Mouse (Mus musculus): ENCODE data around the gene Paxip1. TPM values are rescaled to one million over a fixed set of nuclear protein-coding genes. Genes with fewer than 3 reads are reported as not detected.

Gene Paxip1
- polyA plus RNA-seq, 1 experiment from 2014 or later: 23.9 TPM

DNA sequence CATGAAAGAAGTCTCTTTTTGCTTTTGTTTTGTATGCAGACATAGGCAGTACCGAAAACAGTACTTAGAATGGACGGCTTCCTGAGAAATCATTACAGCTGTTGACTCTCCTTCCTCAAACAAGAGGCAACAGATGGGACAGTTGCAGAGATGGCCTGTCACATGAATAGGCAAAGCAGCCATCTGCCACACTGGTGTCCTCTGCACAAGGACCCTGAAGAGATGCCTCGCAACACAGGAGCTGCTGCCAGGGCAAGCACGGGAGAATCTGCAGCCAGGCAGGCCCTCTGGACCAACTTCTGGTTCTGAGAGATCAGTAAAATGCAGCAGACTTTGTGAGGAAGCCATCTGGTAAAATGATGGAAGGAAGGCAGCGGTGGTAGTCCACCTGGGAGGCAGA lies 23.5 kb downstream of the Paxip1 start:
- Histone ChIP-seq H3K9ac (ENCODE audit: low read length) (no peak overlapping the region), H3K27ac (replicated peaks in 1 of 2; ENCODE audit: control insufficient read depth in 1 of 2, insufficient read depth in 1 of 2, low read depth in 2 of 2, low read length in 2 of 2) (no peak overlapping the region), H3K27me3 (ENCODE audit: control insufficient read depth, insufficient read depth, low read length) (no peaks in the 10 kb centered on the region), H3K4me2 (ENCODE audit: low read length) (no peak overlapping the region), H3K4me1 (ENCODE audit: control insufficient read depth in 2 of 2, insufficient read depth in 2 of 2, low read length in 2 of 2) (peaks cover 4 to 16% of the 10 kb centered on the region in 2 experiments; a peak in 2 of 4 replicates), H3K36me3 (ENCODE audit: control insufficient read depth, insufficient read depth, low read length) (peaks cover 96% of the 10 kb centered on the region), H3K4me3 (ENCODE audit: control insufficient read depth in 1 of 2, insufficient read depth in 1 of 2, low read depth in 1 of 2, low read length in 2 of 2) (no peak overlapping the region), H3K9me3 (ENCODE audit: control insufficient read depth, low read length) (no peaks in the 10 kb centered on the region)
- 91% methylated on average over 5 of the region's 5 CpGs for WGBS
- no peak for ATAC-seq (ENCODE audit: insufficient number of reproducible peaks, insufficient read depth, low FRiP score, low read depth)

DNA sequence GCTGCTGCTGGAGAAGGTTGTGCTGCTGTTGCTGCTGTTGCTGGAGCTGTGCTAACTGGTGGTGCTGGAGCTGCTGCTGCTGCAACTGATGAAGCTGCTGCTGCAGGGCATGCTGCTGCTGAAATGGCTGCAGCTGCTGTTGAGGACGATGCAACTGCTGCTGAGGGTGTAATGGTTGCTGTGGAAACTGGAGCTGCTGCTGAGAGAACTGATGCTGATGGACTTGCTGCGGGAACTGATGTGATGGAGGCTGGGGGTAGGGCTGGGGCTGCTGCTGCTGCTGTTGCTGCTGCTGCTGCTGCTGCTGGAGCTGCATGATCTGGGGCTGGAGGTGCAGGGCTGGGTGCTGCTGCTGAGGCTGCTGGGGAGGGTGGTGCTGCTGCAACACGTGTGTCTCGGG lies 25.7 kb downstream of the Paxip1 start:
- Histone ChIP-seq H3K27ac (replicated peaks in 1 of 2; ENCODE audit: control insufficient read depth in 1 of 2, insufficient read depth in 1 of 2, low read depth in 2 of 2, low read length in 2 of 2) (no peak overlapping the region), H3K4me2 (ENCODE audit: low read length) (no peak overlapping the region), H3K4me3 (ENCODE audit: control insufficient read depth in 1 of 2, insufficient read depth in 1 of 2, low read depth in 1 of 2, low read length in 2 of 2) (no peak overlapping the region), H3K36me3 (ENCODE audit: control insufficient read depth, insufficient read depth, low read length) (peaks cover 96% of the 10 kb centered on the region), H3K4me1 (ENCODE audit: control insufficient read depth in 2 of 2, insufficient read depth in 2 of 2, low read length in 2 of 2) (peaks cover 4 to 16% of the 10 kb centered on the region in 2 experiments; a peak in 2 of 4 replicates), H3K9me3 (ENCODE audit: control insufficient read depth, low read length) (no peaks in the 10 kb centered on the region), H3K27me3 (ENCODE audit: control insufficient read depth, insufficient read depth, low read length) (no peaks in the 10 kb centered on the region), H3K9ac (ENCODE audit: low read length) (no peak overlapping the region)
- ATAC-seq (ENCODE audit: insufficient number of reproducible peaks, insufficient read depth, low FRiP score, low read depth): no peak
- WGBS: 81% methylated on average over 4 of the region's 4 CpGs

DNA sequence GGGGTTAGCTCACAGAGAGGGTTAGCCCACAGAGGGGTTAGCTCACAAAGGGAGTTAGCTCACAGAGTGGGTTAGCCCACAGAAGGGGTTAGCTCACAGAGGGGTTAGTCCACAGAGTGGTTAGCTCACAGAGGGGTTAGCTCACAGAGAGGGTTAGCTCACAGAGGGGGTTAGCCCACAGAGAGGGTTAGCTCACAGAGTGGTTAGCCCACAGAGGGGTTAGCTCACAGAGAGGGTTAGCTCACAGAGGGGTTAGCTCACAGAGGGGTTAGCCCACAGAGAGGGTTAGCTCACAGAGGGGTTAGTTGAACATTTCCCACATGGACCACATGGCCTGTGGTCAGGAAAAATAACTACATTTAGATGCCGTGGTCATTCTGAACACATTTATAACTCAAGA lies 46.5 kb downstream of the Paxip1 start:
- Histone ChIP-seq H3K9ac (ENCODE audit: low read length) (no peak overlapping the region), H3K4me3 (ENCODE audit: control insufficient read depth in 1 of 2, insufficient read depth in 1 of 2, low read depth in 1 of 2, low read length in 2 of 2) (no peak overlapping the region), H3K27ac (replicated peaks in 1 of 2; ENCODE audit: control insufficient read depth in 1 of 2, insufficient read depth in 1 of 2, low read depth in 2 of 2, low read length in 2 of 2) (no peak overlapping the region), H3K27me3 (ENCODE audit: control insufficient read depth, insufficient read depth, low read length) (no peaks in the 10 kb centered on the region), H3K36me3 (ENCODE audit: control insufficient read depth, insufficient read depth, low read length) (peaks cover 89% of the 10 kb centered on the region), H3K9me3 (ENCODE audit: control insufficient read depth, low read length) (peaks cover 3% of the 10 kb centered on the region; the same call in 1 of the 2 replicates), H3K4me1 (ENCODE audit: control insufficient read depth in 2 of 2, insufficient read depth in 2 of 2, low read length in 2 of 2) (no peaks in the 10 kb centered on the region), H3K4me2 (ENCODE audit: low read length) (no peak overlapping the region)
- ATAC-seq (ENCODE audit: insufficient number of reproducible peaks, insufficient read depth, low FRiP score, low read depth): no peak
- WGBS: 91% methylated on average over 1 of the region's 1 CpGs

DNA sequence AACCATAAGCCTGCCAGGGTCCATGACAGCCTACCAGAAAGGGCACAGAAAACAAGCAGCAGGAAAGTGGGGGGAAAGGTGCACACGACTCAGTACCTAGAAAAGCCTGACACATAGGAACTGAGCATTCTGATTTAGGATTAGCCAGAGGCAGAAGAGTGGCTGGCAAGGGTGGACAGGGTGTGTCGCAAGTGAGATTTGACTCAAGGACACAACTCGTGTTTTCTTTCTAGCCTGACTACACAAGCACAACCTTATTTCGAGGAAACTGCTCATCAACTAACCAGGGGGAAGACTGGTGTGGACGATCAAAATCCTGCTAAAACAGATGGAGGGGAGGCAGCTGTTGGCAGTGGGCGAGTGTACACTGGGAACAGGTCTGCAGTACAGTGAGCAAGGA lies 52.3 kb downstream of the Paxip1 start:
- ATAC-seq (ENCODE audit: insufficient number of reproducible peaks, insufficient read depth, low FRiP score, low read depth): no peak
- Histone ChIP-seq H3K27ac (replicated peaks in 1 of 2; ENCODE audit: control insufficient read depth in 1 of 2, insufficient read depth in 1 of 2, low read depth in 2 of 2, low read length in 2 of 2) (no peak overlapping the region), H3K9ac (ENCODE audit: low read length) (no peak overlapping the region), H3K4me3 (ENCODE audit: control insufficient read depth in 1 of 2, insufficient read depth in 1 of 2, low read depth in 1 of 2, low read length in 2 of 2) (no peak overlapping the region), H3K9me3 (ENCODE audit: control insufficient read depth, low read length) (no peaks in the 10 kb centered on the region), H3K4me1 (ENCODE audit: control insufficient read depth in 2 of 2, insufficient read depth in 2 of 2, low read length in 2 of 2) (no peaks in the 10 kb centered on the region), H3K4me2 (ENCODE audit: low read length) (no peak overlapping the region), H3K36me3 (ENCODE audit: control insufficient read depth, insufficient read depth, low read length) (peaks cover 39% of the 10 kb centered on the region), H3K27me3 (ENCODE audit: control insufficient read depth, insufficient read depth, low read length) (no peaks in the 10 kb centered on the region)
- WGBS: 74% methylated on average over 6 of the region's 6 CpGs

DNA sequence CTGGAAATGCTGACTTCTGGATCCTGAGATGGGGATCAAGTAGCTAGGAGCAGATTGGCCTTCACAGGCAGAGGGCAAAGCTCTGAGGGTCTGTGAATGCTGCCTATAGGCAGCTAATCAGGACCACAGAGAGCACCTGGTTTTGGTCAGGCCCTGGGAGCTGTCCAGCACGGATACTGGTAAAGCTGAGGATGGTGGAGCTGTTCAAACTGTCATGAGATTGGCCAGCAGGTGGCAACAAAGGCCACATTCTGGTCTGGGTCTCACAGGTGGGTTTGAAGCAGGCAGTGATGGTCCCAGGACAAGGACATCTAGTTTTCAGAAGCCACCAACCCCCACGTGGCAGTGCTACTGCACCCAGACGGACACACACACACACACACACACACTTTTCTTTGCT lies 54.3 kb downstream of the Paxip1 start:
- Histone ChIP-seq H3K27me3 (ENCODE audit: control insufficient read depth, insufficient read depth, low read length) (no peaks in the 10 kb centered on the region), H3K36me3 (ENCODE audit: control insufficient read depth, insufficient read depth, low read length) (peaks cover 19% of the 10 kb centered on the region), H3K4me3 (ENCODE audit: control insufficient read depth in 1 of 2, insufficient read depth in 1 of 2, low read depth in 1 of 2, low read length in 2 of 2) (no peak overlapping the region), H3K27ac (replicated peaks in 1 of 2; ENCODE audit: control insufficient read depth in 1 of 2, insufficient read depth in 1 of 2, low read depth in 2 of 2, low read length in 2 of 2) (no peak overlapping the region), H3K9ac (ENCODE audit: low read length) (no peak overlapping the region), H3K4me1 (ENCODE audit: control insufficient read depth in 2 of 2, insufficient read depth in 2 of 2, low read length in 2 of 2) (no peaks in the 10 kb centered on the region), H3K9me3 (ENCODE audit: control insufficient read depth, low read length) (no peaks in the 10 kb centered on the region), H3K4me2 (ENCODE audit: low read length) (no peak overlapping the region)
- no peak for ATAC-seq (ENCODE audit: insufficient number of reproducible peaks, insufficient read depth, low FRiP score, low read depth)
- WGBS: 2% methylated on average over 3 of the region's 3 CpGs

DNA sequence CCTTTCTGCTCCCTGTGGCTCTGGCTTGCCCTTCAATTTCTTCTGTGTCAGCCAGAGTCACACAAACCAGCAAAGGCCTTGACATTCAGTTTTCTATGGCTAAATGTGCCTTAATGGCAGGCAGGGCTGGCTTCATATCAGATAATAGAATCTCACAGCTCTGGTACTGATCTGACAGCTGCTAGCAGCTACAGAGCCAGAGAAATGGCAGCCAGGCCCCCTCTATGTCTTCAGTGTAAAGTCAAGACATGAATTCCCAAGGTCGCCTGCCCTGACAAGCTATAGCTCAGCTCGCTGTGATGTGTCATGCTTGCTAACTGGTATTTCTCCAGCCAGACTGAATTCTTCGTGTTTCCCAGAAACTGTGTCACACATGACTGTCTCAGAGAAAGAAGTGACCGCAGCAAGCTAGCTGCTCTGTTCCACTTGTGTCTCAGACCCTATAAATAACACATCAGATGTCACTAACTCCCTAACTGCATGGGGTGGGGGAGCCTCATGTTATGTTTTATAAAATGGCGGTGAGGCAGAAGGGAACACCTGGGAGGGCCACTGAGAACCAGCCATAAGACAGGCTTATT lies 59.1 kb downstream of the Paxip1 start:
- 0 out of 2 replicates have a peak, but pooled peaks cover 4% of the 10 kb centered on the region for H3K9me3 ChIP-seq (ENCODE audit: control insufficient read depth, low read length)
- H3K27ac ChIP-seq (replicated peaks in 1 of 2; ENCODE audit: control insufficient read depth in 1 of 2, insufficient read depth in 1 of 2, low read depth in 2 of 2, low read length in 2 of 2): no peak overlapping the region
- H3K27me3 ChIP-seq (ENCODE audit: control insufficient read depth, insufficient read depth, low read length): no peaks in the 10 kb centered on the region
- no peaks in the 10 kb centered on the region for H3K36me3 ChIP-seq (ENCODE audit: control insufficient read depth, insufficient read depth, low read length)
- no peaks in the 10 kb centered on the region for H3K4me1 ChIP-seq (ENCODE audit: control insufficient read depth in 2 of 2, insufficient read depth in 2 of 2, low read length in 2 of 2)
- ATAC-seq (ENCODE audit: insufficient number of reproducible peaks, insufficient read depth, low FRiP score, low read depth): no peak
- H3K4me2 ChIP-seq (ENCODE audit: low read length): no peak overlapping the region
- H3K4me3 ChIP-seq (ENCODE audit: control insufficient read depth in 1 of 2, insufficient read depth in 1 of 2, low read depth in 1 of 2, low read length in 2 of 2): no peak overlapping the region
- H3K9ac ChIP-seq (ENCODE audit: low read length): no peak overlapping the region
- WGBS: 61% methylated on average over 5 of the region's 5 CpGs

DNA sequence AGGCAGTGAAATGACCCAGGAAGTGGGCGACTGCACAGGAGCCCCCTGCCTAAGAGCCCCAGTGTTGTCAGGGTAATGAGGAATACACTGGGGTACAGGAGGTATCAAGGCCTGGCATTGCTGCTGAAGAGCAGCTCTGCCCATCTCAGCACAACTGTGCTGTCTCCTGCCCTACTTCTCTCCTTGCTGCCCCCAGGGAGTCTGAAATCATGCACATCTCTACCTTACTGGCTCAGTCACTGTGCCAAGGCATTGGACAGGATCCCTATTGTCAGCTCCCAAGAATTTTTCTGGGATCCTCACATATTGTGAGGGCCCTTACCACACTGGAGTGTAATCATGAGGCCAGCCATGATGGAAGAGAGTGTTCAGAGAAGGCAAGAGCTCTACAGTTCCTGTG lies 60.1 kb downstream of the Paxip1 start:
- 54% methylated on average over 1 of the region's 1 CpGs for WGBS
- H3K9me3 ChIP-seq (ENCODE audit: control insufficient read depth, low read length): 0 out of 2 replicates have a peak, but pooled peaks cover 4% of the 10 kb centered on the region
- H3K9ac ChIP-seq (ENCODE audit: low read length): no peak overlapping the region
- H3K4me2 ChIP-seq (ENCODE audit: low read length): no peak overlapping the region
- no peak for ATAC-seq (ENCODE audit: insufficient number of reproducible peaks, insufficient read depth, low FRiP score, low read depth)
- no peaks in the 10 kb centered on the region for H3K27me3 ChIP-seq (ENCODE audit: control insufficient read depth, insufficient read depth, low read length)
- no peak overlapping the region for H3K4me3 ChIP-seq (ENCODE audit: control insufficient read depth in 1 of 2, insufficient read depth in 1 of 2, low read depth in 1 of 2, low read length in 2 of 2)
- no peak overlapping the region for H3K27ac ChIP-seq (replicated peaks in 1 of 2; ENCODE audit: control insufficient read depth in 1 of 2, insufficient read depth in 1 of 2, low read depth in 2 of 2, low read length in 2 of 2)
- no peaks in the 10 kb centered on the region for H3K4me1 ChIP-seq (ENCODE audit: control insufficient read depth in 2 of 2, insufficient read depth in 2 of 2, low read length in 2 of 2)
- no peaks in the 10 kb centered on the region for H3K36me3 ChIP-seq (ENCODE audit: control insufficient read depth, insufficient read depth, low read length)

DNA sequence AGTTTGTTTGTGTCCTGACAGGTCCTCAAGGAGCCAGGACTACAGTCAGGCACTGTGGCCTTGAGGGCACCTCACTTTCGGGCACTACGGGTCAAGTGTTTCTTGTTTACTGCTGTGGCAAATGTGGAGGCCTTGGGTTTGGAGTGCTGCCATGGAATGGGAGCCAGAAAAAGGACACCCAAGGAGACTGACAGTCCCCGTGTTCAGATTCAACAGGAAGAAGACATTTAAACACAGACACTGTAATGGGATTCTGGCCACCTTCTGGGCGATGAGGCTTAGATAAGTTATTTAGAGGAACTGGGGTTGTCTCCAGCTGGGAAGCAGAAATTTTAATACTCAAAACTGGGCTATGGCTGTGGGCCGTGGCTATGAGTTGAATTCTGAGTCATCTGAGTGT lies 60.8 kb downstream of the Paxip1 start:
- Histone ChIP-seq H3K27me3 (ENCODE audit: control insufficient read depth, insufficient read depth, low read length) (no peaks in the 10 kb centered on the region), H3K27ac (replicated peaks in 1 of 2; ENCODE audit: control insufficient read depth in 1 of 2, insufficient read depth in 1 of 2, low read depth in 2 of 2, low read length in 2 of 2) (no peak overlapping the region), H3K4me3 (ENCODE audit: control insufficient read depth in 1 of 2, insufficient read depth in 1 of 2, low read depth in 1 of 2, low read length in 2 of 2) (no peak overlapping the region), H3K36me3 (ENCODE audit: control insufficient read depth, insufficient read depth, low read length) (no peaks in the 10 kb centered on the region), H3K4me1 (ENCODE audit: control insufficient read depth in 2 of 2, insufficient read depth in 2 of 2, low read length in 2 of 2) (no peaks in the 10 kb centered on the region), H3K4me2 (ENCODE audit: low read length) (no peak overlapping the region), H3K9ac (ENCODE audit: low read length) (no peak overlapping the region), H3K9me3 (ENCODE audit: control insufficient read depth, low read length) (0 out of 2 replicates have a peak, but pooled peaks cover 4% of the 10 kb centered on the region)
- no peak for ATAC-seq (ENCODE audit: insufficient number of reproducible peaks, insufficient read depth, low FRiP score, low read depth)
- WGBS: 70% methylated on average over 5 of the region's 5 CpGs
